Mouse (Mus musculus): Measurements from ENCODE around the gene Golm1. TPM values are rescaled to one million over a fixed set of nuclear protein-coding genes. Genes with fewer than 3 reads are reported as not detected.

Golm1 gene
- polyA plus RNA-seq, 1 experiment, result 13.9 TPM

DNA sequence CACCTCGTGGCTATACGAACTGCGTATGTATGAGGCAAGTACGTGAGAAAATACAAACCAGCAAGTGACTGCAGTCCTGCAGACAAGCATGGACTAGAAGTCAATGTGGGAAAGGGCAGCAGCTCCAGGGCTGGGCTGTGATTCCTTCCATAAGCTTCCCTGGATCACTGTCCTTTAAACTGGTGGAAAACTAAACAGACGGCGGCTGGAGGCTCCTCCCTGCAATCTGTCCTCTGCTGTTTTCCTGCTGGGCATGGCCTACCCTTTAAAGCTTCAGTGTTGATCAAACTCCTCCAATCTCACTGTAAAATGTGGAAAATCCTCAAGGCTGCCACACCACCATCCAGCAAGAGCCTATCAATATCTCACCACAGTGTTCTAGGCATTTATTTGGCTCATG lies 27.0 kb downstream of the Golm1 start:
- H3K4me1 ChIP-seq (ENCODE audit: control insufficient read depth, insufficient read depth, low read length), result peaks cover 3% of the 10 kb centered on the region; the same call in 1 of the 2 replicates
- TF ChIP-seq CTCF (IDR thresholded peaks at IDR 0.05; ENCODE audit: control insufficient read depth, insufficient read depth, low read length) (no peak), POLR2A (IDR thresholded peaks at IDR 0.05; ENCODE audit: borderline replicate concordance, control insufficient read depth, low read depth, low read length) (no peak)
- no peak overlapping the region for H3K27ac ChIP-seq (ENCODE audit: control insufficient read depth, insufficient read depth, low read depth, low read length, poor library complexity)
- whole genome bisulfite sequencing, result 75% methylated on average over 6 of the region's 6 CpGs
- no peak overlapping the region for H3K4me3 ChIP-seq (replicated peaks; ENCODE audit: control insufficient read depth, low read depth, low read length)

GRCm38 (mm10) chr13:59647484-59647883 lies 28.1 kb downstream of the Golm1 start:
- H3K4me1 ChIP-seq (ENCODE audit: control insufficient read depth, insufficient read depth, low read length), result peaks cover 3% of the 10 kb centered on the region; the same call in 1 of the 2 replicates
- H3K27ac ChIP-seq (ENCODE audit: control insufficient read depth, insufficient read depth, low read depth, low read length, poor library complexity), result no peak overlapping the region; the same call in 1 of the 2 replicates
- H3K4me3 ChIP-seq (replicated peaks; ENCODE audit: control insufficient read depth, low read depth, low read length), result no peak overlapping the region
- WGBS, result 63% methylated on average over 6 of the region's 6 CpGs
- TF ChIP-seq CTCF (IDR thresholded peaks at IDR 0.05; ENCODE audit: control insufficient read depth, insufficient read depth, low read length) (no peak), POLR2A (IDR thresholded peaks at IDR 0.05; ENCODE audit: borderline replicate concordance, control insufficient read depth, low read depth, low read length) (no peak)

- H3K4me3 ChIP-seq (replicated peaks; ENCODE audit: control insufficient read depth, low read depth, low read length), result no peak overlapping the region
- no peak overlapping the region for H3K27ac ChIP-seq (ENCODE audit: control insufficient read depth, insufficient read depth, low read depth, low read length, poor library complexity)
- TF ChIP-seq POLR2A (IDR thresholded peaks at IDR 0.05; ENCODE audit: borderline replicate concordance, control insufficient read depth, low read depth, low read length), result no peak
- TF ChIP-seq CTCF (IDR thresholded peaks at IDR 0.05; ENCODE audit: control insufficient read depth, insufficient read depth, low read length), result no peak
- WGBS, result 90% methylated on average over 11 of the region's 11 CpGs
- peaks cover 3% of the 10 kb centered on the region; the same call in 1 of the 2 replicates for H3K4me1 ChIP-seq (ENCODE audit: control insufficient read depth, insufficient read depth, low read length)
These were observed 28.9 kb downstream of the Golm1 start for GRCm38 (mm10) chr13:59646674-59647244.

DNA sequence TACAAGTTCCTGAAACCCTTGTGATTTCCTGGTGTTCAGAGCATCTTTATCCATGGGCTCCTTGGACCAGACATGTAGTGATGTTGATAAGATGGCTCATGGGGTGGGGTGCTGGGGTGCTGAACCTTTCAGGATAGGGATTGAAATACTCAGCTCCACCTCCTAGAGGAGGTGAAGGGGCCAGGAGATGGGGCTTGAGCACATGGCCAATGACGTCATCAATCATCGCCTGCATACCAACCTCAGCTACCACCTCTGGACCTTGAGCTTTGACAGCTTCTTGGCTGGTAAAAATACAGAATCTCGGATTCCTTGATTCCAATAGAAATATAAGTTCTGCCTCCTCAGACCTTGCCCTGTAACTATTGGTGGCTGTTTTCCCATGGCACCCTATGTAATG lies 30.1 kb downstream of the Golm1 start:
- Histone ChIP-seq H3K4me1 (ENCODE audit: control insufficient read depth, insufficient read depth, low read length) (peaks cover 3% of the 10 kb centered on the region; the same call in 1 of the 2 replicates), H3K27ac (ENCODE audit: control insufficient read depth, insufficient read depth, low read depth, low read length, poor library complexity) (no peak overlapping the region)
- WGBS, result 87% methylated on average over 3 of the region's 3 CpGs

DNA sequence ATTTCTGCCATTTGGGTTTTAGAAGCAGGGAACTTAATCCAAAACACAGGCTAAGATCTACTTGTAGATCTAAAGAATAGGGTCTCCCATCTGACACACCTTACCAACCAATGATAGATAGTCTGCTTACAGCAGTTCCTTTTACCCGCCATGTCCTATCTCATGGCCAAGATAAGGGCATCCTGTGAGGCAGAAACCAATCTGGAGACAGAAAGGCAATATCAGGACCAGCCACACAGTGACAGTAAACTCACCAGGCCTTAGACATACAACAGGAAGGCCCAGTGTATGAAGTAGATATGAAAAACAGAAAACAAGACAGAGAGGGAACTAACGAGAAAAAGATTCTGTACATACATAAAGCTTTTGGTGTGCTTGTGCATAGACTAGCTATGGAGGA lies 32.8 kb downstream of the Golm1 start:
- Histone ChIP-seq H3K4me1 (ENCODE audit: control insufficient read depth, insufficient read depth, low read length) (peaks cover 3% of the 10 kb centered on the region; the same call in 1 of the 2 replicates), H3K27ac (ENCODE audit: control insufficient read depth, insufficient read depth, low read depth, low read length, poor library complexity) (no peak overlapping the region), H3K4me3 (replicated peaks; ENCODE audit: control insufficient read depth, low read depth, low read length) (no peak overlapping the region)
- TF ChIP-seq POLR2A (IDR thresholded peaks at IDR 0.05; ENCODE audit: borderline replicate concordance, control insufficient read depth, low read depth, low read length) (no peak), CTCF (IDR thresholded peaks at IDR 0.05; ENCODE audit: control insufficient read depth, insufficient read depth, low read length) (no peak)
- 57% methylated on average over 2 of the region's 2 CpGs for WGBS

More for the DNA sequence above, 30.1 kb downstream of the Golm1 start:
- TF ChIP-seq POLR2A (IDR thresholded peaks at IDR 0.05; ENCODE audit: borderline replicate concordance, control insufficient read depth, low read depth, low read length) (no peak), CTCF (IDR thresholded peaks at IDR 0.05; ENCODE audit: control insufficient read depth, insufficient read depth, low read length) (no peak)
- H3K4me3 ChIP-seq (replicated peaks; ENCODE audit: control insufficient read depth, low read depth, low read length), result no peak overlapping the region

DNA sequence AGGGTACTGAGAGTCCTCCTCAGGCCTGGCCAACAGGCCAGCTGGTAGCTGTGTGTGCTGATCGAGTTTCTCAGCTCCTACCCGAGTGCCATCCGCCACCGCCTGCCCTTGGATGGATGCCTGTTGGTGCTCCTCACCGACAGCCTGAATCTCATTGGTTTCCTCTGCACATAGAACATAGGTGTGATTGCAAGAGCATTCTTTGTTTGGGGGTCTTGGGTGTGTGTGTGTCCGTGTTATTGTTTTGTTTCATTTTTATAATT lies 35.5 kb downstream of the Golm1 start:
- TF ChIP-seq CTCF (IDR thresholded peaks at IDR 0.05; ENCODE audit: control insufficient read depth, insufficient read depth, low read length) (no peak), POLR2A (IDR thresholded peaks at IDR 0.05; ENCODE audit: borderline replicate concordance, control insufficient read depth, low read depth, low read length) (no peak)
- Histone ChIP-seq H3K4me1 (ENCODE audit: control insufficient read depth, insufficient read depth, low read length) (no peaks in the 10 kb centered on the region; the same call in 1 of the 2 replicates), H3K27ac (ENCODE audit: control insufficient read depth, insufficient read depth, low read depth, low read length, poor library complexity) (no peak overlapping the region), H3K4me3 (replicated peaks; ENCODE audit: control insufficient read depth, low read depth, low read length) (no peak overlapping the region)
- WGBS, result 92% methylated on average over 6 of the region's 6 CpGs

DNA sequence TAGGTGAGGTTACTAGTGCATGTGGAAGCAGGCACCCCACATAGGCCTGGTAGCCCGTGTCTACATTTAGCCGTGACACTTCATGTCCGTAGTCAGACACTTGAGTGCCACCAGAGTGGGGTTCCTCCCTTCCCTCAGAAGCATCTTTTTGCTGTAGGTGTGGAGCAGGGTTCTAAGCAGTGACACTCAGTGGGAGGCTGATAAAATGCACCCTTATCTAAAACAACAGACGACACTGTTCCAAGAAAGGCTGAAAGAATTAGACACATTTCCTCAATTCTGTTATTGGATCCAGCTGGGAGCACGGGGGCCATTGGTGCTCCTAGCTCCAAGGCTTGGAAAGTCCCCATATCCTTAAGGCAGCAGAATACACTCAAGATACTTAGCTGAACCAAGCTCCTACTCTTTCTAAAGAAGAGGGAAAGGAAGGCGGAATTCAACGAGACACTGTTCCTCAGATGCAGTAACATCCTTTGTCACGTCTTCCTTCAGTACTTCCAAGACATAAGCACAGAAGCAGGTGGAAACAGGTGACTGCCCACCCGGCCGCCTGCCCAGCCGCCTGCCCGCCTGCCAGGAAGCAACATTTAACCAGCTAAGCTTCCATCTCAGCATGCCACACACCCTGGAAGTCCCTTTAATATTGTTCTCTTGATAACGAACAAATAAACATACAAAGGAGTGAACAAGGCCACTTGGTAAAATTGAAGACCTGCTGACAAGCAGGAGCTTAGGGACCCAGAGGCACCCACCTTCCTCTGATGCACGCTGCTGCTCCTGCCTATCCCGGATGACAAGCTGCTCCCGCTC lies 36.0 kb downstream of the Golm1 start:
- no peak overlapping the region for H3K4me3 ChIP-seq (replicated peaks; ENCODE audit: control insufficient read depth, low read depth, low read length)
- no peak overlapping the region for H3K27ac ChIP-seq (ENCODE audit: control insufficient read depth, insufficient read depth, low read depth, low read length, poor library complexity)
- no peaks in the 10 kb centered on the region; the same call in 1 of the 2 replicates for H3K4me1 ChIP-seq (ENCODE audit: control insufficient read depth, insufficient read depth, low read length)
- TF ChIP-seq CTCF (IDR thresholded peaks at IDR 0.05; ENCODE audit: control insufficient read depth, insufficient read depth, low read length) (no peak), POLR2A (IDR thresholded peaks at IDR 0.05; ENCODE audit: borderline replicate concordance, control insufficient read depth, low read depth, low read length) (no peak)
- WGBS, result 83% methylated on average over 16 of the region's 16 CpGs

DNA sequence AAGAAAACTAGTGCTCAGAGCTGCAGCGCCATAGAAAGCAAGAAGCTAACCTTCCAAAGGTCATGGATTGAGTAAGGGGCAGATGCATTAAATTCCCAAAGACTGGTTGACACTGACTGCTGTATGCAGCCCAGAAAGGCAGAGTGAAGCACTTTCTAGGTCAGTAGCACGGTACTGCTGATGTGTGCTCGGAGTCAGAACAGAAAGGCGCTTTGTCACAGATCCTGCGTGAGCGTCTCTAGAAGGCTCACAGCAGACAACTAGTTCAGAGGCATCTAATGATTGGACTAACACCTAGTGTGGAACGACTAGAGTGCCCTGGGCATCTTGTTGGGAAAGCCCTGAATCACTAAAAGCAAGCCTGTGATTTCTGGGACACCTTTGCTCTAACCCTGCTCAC lies 37.8 kb downstream of the Golm1 start:
- Histone ChIP-seq H3K27ac (ENCODE audit: control insufficient read depth, insufficient read depth, low read depth, low read length, poor library complexity) (no peak overlapping the region), H3K4me1 (ENCODE audit: control insufficient read depth, insufficient read depth, low read length) (no peaks in the 10 kb centered on the region; the same call in 1 of the 2 replicates), H3K4me3 (replicated peaks; ENCODE audit: control insufficient read depth, low read depth, low read length) (no peak overlapping the region)
- 94% methylated on average over 7 of the region's 7 CpGs for WGBS
- TF ChIP-seq POLR2A (IDR thresholded peaks at IDR 0.05; ENCODE audit: borderline replicate concordance, control insufficient read depth, low read depth, low read length) (no peak), CTCF (IDR thresholded peaks at IDR 0.05; ENCODE audit: control insufficient read depth, insufficient read depth, low read length) (no peak)
